Mouse (Mus musculus) liver, postnatal 0 days (tissue): ENCODE measurements around the gene Dpagt1.

Experiments used
- CTCF ChIP-seq: sonication (generic); IDR thresholded peaks from 2 replicates; pipeline ENCODE4 v1.5.1; 2016; ENCODE audit warnings: antibody characterized with exemption, low read depth
- EP300 ChIP-seq: IDR thresholded peaks from 2 replicates; pipeline ENCODE4 v1.6.1; 2016; ENCODE audit warnings: antibody characterized with exemption, low read depth, mild to moderate bottlenecking

GRCm38 (mm10) chr9:44325768-44326370, at the start of gene Dpagt1:
- no peak for TF ChIP-seq CTCF
- TF ChIP-seq EP300 = no peak
